Mouse (Mus musculus): Measurements from ENCODE around the gene Pnpla8.

The Pnpla8 gene

DNA sequence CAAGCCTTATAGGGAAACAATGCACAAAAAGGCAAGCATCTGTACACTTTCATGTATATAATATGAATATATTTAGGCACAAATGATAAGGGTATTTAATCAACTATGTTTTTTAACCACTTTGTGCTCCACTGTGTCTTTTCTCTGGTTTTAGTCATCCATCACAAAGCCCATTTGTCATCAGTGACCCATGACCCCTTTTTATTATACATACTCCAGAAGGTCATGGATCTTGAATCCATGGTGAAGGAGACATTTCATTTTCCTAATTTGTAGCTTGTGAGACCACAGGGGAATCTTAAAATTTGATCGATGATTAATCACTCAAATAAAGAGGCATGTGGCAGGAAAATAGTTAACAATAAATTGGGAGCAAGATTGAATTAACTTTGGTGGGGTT lies 136.7 kb downstream of the Pnpla8 start:
- DNase-seq: no peak

DNA sequence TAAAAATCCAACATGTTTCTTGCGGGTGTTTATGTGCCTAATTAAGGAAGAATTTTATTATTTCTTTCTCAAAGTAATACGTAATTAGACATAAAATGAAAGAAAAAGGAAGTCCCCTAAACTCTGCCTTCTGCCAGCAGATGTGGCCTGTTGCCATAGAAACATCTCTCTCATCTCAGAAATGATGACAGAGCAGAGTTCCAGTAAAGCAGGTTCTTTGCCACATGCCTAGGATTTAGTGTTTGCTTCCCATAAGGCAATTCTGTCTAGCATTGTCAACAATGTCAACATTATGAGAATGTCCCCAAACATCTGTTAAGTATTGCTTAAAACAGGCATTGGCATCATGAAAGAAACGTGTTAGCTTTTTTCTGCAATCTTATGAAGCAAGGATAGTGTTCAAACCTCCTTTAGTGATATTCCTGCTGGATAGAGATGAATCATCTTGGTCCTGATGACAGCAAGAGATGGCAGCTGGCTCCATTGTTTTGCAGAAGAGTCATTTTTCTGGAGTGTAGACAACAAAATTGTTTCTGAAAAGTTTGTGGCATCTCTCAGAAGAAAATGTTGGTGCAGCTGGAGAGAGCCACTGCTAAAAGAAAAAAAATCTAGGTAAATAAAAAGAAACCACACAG lies 150.0 kb downstream of the Pnpla8 start:
- DNase-seq: no peak
